Mouse (Mus musculus) kidney, postnatal 14 days (tissue): ENCODE results near the gene Cabp4.

Source experiments
- DNase-seq: peaks from one replicate; pipeline ENCODE4 v3.0.0; 2022; ENCODE audit warnings: mixed read lengths

The Cabp4 gene

GRCm38 (mm10) chr19:4100718-4101261, 43.0 kb downstream of the Cabp4 start:
- DNase-seq = peak; percentile 47

GRCm38 (mm10) chr19:4099837-4100717, 43.8 kb downstream of the Cabp4 start, which contains the start of gene Pitpnm1:
Gene Pitpnm1, plus strand, starts transcription at chr19:4099998.
- DNase-seq = peak; percentile 85

GRCm38 (mm10) chr19:4099056-4099455, 44.8 kb downstream of the Cabp4 start:
- peak; percentile 94 for DNase-seq

- no peak for DNase-seq
These were observed 45.4 kb downstream of the Cabp4 start for GRCm38 (mm10) chr19:4098426-4098825.

GRCm38 (mm10) chr19:4097441-4097825, 46.4 kb downstream of the Cabp4 start:
- DNase-seq = peak; percentile 89

GRCm38 (mm10) chr19:4096642-4097440, 47.0 kb downstream of the Cabp4 start, which contains the start of gene Cdk2ap2:
Gene Cdk2ap2, plus strand, starts transcription at chr19:4097182.
- DNase-seq = peak; percentile 100

- no peak for DNase-seq
These were observed 48.0 kb downstream of the Cabp4 start for GRCm38 (mm10) chr19:4095802-4096201.

- no peak for DNase-seq
These were observed 49.0 kb downstream of the Cabp4 start for GRCm38 (mm10) chr19:4094774-4095303.

- DNase-seq = no peak
These were observed 49.5 kb downstream of the Cabp4 start for GRCm38 (mm10) chr19:4094348-4094747.

GRCm38 (mm10) chr19:4093772-4094171, 50.1 kb downstream of the Cabp4 start:
- no peak for DNase-seq

GRCm38 (mm10) chr19:4092750-4093149, 51.1 kb downstream of the Cabp4 start:
- DNase-seq = no peak

GRCm38 (mm10) chr19:4091383-4091782, 52.5 kb downstream of the Cabp4 start:
- DNase-seq = no peak

- no peak for DNase-seq
These were observed 53.4 kb downstream of the Cabp4 start for GRCm38 (mm10) chr19:4090446-4090845.

GRCm38 (mm10) chr19:4089128-4089527, 54.7 kb downstream of the Cabp4 start:
- DNase-seq = no peak

GRCm38 (mm10) chr19:4088146-4088545, 55.7 kb downstream of the Cabp4 start:
- no peak for DNase-seq

GRCm38 (mm10) chr19:4087090-4087489, 56.7 kb downstream of the Cabp4 start:
- DNase-seq = no peak

- no peak for DNase-seq
These were observed 57.7 kb downstream of the Cabp4 start for GRCm38 (mm10) chr19:4086156-4086555.
